Mouse (Mus musculus) olfactory bulb, adult 2 months (tissue): Measurements from ENCODE around the gene Ankrd55.

Experiments used
- CTCF ChIP-seq: fragments of 200-500 bp; IDR thresholded peaks from 2 replicates; pipeline ENCODE4 v1.5.1; 2012; ENCODE audit warnings: low read depth, mild to moderate bottlenecking, low read length, moderate library complexity; ENCODE audit not compliant: insufficient read depth
- POLR2A ChIP-seq: fragments of 200-500 bp; IDR thresholded peaks from 2 replicates; pipeline ENCODE4 v1.6.1; 2012; ENCODE audit warnings: mild to moderate bottlenecking, low read depth, low read length, moderate library complexity; ENCODE audit not compliant: insufficient read depth

- TF ChIP-seq CTCF (no peak), POLR2A (no peak)
These were observed 116.9 kb downstream of the Ankrd55 start for GRCm38 (mm10) chr13:112405184-112405583.
